Mouse (Mus musculus) right cerebral cortex, postnatal 14 days (tissue): ENCODE measurements at regions not wholly inside any gene's neighbourhood (a gene's known extent, or its start where the extent isn't known, plus 50 kb on each side); places are given as distances from the start of the nearest gene placed in this dataset.

Experiments used
- DNase-seq: peaks from one replicate; pipeline ENCODE4 v3.0.0; 2022

GRCm38 (mm10) chr15:61927385-61928120, 1004.7 kb upstream of the A1bg start:
- no peak for DNase-seq

GRCm38 (mm10) chr15:61920041-61920440, 997.2 kb upstream of the A1bg start:
- DNase-seq: no peak

GRCm38 (mm10) chr15:61913546-61914160, 990.8 kb upstream of the A1bg start:
- no peak for DNase-seq

GRCm38 (mm10) chr15:61905165-61905845, 982.5 kb upstream of the A1bg start:
- DNase-seq: no peak

- DNase-seq: no peak
These were observed 977.0 kb upstream of the A1bg start for GRCm38 (mm10) chr15:61899809-61900208.

GRCm38 (mm10) chr15:61897566-61897965, 974.8 kb upstream of the A1bg start:
- no peak for DNase-seq

GRCm38 (mm10) chr15:61890330-61890729, 967.5 kb upstream of the A1bg start:
- no peak for DNase-seq

- DNase-seq: no peak
These were observed 965.9 kb upstream of the A1bg start for GRCm38 (mm10) chr15:61888569-61889326.

GRCm38 (mm10) chr15:61879408-61879807, 956.6 kb upstream of the A1bg start:
- DNase-seq: no peak

- no peak for DNase-seq
These were observed 950.2 kb upstream of the A1bg start for GRCm38 (mm10) chr15:61873047-61873446.

- DNase-seq: no peak
These were observed 937.9 kb upstream of the A1bg start for GRCm38 (mm10) chr15:61860759-61861158.

- DNase-seq: no peak
These were observed 933.1 kb upstream of the A1bg start for GRCm38 (mm10) chr15:61855880-61856279.

GRCm38 (mm10) chr15:61812671-61813070, 889.9 kb upstream of the A1bg start:
- DNase-seq: no peak

GRCm38 (mm10) chr15:61805379-61805778, 882.6 kb upstream of the A1bg start:
- no peak for DNase-seq

- no peak for DNase-seq
These were observed 877.3 kb upstream of the A1bg start for GRCm38 (mm10) chr15:61800155-61800554.

GRCm38 (mm10) chr15:61797827-61798226, 875.0 kb upstream of the A1bg start:
- no peak for DNase-seq

GRCm38 (mm10) chr15:61794506-61794905, 871.7 kb upstream of the A1bg start:
- no peak for DNase-seq

- no peak for DNase-seq
These were observed 867.2 kb upstream of the A1bg start for GRCm38 (mm10) chr15:61789847-61790562.

GRCm38 (mm10) chr15:61787046-61787445, 864.2 kb upstream of the A1bg start:
- no peak for DNase-seq

- no peak for DNase-seq
These were observed 858.7 kb upstream of the A1bg start for GRCm38 (mm10) chr15:61781531-61781930.

GRCm38 (mm10) chr15:61772996-61773395, 850.2 kb upstream of the A1bg start:
- no peak for DNase-seq

GRCm38 (mm10) chr15:61770721-61771542, 848.1 kb upstream of the A1bg start:
- DNase-seq: no peak
